Mouse (Mus musculus) brain, adult 2 months (tissue): Measurements from ENCODE around the gene Zfp992.
"Not testable (repeated sequence)": the region's sequence is repeated elsewhere in the genome, so short reads cannot be mapped to it uniquely, and the experiment has no call there.

Experiments
- DNase-seq: peaks from one replicate; pipeline ENCODE4 v3.0.0; 2011; ENCODE audit warnings: low read depth, low spot score

Gene Zfp992

DNA sequence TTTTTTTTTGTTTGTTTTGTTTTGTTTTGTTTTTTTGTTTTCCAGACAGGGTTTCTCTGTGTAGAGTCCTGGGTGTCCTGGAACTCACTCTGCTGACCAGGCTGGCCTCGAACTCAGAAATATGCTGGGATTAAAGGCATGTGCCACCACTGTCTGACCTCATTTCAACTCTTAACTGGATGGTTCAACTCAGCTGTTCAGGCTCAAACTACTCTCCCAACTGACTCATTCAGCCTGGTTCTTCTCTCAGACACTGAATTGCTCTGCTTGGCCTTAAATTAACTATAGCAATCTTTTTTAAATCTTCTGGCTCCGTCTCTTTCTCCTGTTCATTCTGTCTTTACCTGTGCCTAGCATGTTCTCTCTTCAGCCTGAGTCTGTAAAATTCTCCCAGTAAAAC lies 68.3 kb downstream of the Zfp992 start:
- DNase-seq = not testable (repeated sequence)
